Mouse (Mus musculus): ENCODE data around the gene Gal3st4. TPM values are rescaled to one million over a fixed set of nuclear protein-coding genes. Genes with fewer than 3 reads are reported as not detected.

The Gal3st4 gene
- polyA plus RNA-seq, 1 experiment: 0.10 TPM

- peaks cover 3% of the 10 kb centered on the region for H3K36me3 ChIP-seq (ENCODE audit: control insufficient read depth, insufficient read depth, low read length)
- no peak overlapping the region for H3K27ac ChIP-seq (ENCODE audit: control insufficient read depth, insufficient read depth, low read depth, low read length)
- TF ChIP-seq POLR2A (IDR thresholded peaks at IDR 0.05; ENCODE audit: control insufficient read depth, low read depth, low read length): no peak
- TF ChIP-seq CTCF (IDR thresholded peaks at IDR 0.05; ENCODE audit: control insufficient read depth, insufficient read depth, insufficient replicate concordance, low read depth, low read length): no peak
- no peak overlapping the region for H3K4me3 ChIP-seq (ENCODE audit: control insufficient read depth, low read depth, low read length)
- peaks cover 6% of the 10 kb centered on the region for H3K4me1 ChIP-seq (ENCODE audit: control insufficient read depth, insufficient read depth, low read length)
- no peaks in the 10 kb centered on the region for H3K27me3 ChIP-seq (ENCODE audit: control insufficient read depth, insufficient read depth, low read length)
Observed at GRCm38 (mm10) chr5:138256966-138257584, 15.6 kb downstream of the Gal3st4 start.

DNA sequence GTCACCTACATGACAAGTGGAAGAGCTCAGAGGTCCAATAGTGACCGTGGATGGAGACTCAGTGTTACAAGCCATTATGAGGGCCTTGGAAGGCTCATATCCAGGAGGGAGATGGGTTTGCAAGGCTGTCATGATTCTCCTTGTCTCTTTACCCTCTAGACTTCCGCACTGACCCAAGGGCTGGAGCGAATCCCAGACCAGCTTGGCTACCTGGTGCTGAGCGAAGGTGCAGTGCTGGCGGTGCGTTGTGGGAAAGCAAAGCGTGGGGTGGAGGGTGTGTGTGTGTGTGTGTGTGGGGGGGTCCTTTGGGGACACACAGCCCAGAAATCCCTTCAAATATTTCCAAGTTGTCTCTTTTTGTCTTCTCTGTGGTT, 16.6 kb downstream of the Gal3st4 start:
- no peaks in the 10 kb centered on the region for H3K36me3 ChIP-seq (ENCODE audit: control insufficient read depth, insufficient read depth, low read length)
- peak overlapping the region; percentile 74; the same call in 1 of the 2 replicates for H3K27ac ChIP-seq (ENCODE audit: control insufficient read depth, insufficient read depth, low read depth, low read length)

DNA sequence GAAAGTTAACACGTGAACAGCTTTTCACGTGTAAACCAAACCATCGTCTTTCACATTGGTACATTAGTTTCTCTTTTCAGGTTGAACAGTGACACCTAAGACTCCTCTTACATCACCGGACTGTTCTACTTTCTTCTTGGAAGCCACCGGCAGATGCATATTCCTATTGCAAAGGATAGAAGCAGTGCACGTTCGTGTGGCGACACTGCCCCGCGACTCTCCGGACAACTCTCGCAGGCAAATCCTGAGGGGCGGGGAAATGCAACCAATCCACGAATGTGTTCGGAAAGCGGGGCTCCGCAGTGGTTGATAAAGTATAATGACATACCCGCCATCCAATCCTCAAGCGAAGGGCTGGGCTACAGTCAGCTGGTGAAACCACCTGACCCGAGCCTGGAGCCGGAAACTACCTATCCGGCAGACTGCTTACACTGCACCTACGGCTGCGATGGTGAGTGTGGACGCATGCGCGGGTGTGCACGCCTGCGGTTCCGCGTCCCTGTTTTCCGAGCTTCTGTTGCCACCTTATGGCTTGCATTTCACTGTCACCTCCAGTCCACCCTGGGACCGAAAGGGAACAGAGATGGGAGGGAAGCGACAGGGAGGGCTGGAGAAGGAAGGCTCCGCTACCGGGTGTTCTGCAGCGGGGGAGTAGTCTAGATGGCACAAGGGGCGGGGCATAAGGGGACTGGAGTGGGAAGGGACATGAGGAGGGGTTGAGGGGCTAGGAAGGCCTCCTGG, 17.1 kb downstream of the Gal3st4 start, which contains the start of gene Lamtor4:
Gene Lamtor4, plus strand, starts transcription at position 130 of the 741 bp plus-strand sequence.
- no peaks in the 10 kb centered on the region for H3K27me3 ChIP-seq (ENCODE audit: control insufficient read depth, insufficient read depth, low read length)
- H3K4me1 ChIP-seq (ENCODE audit: control insufficient read depth, insufficient read depth, low read length): peaks cover 6% of the 10 kb centered on the region
- peak within 1 kb of the TSS; percentile 74 for H3K27ac ChIP-seq (ENCODE audit: control insufficient read depth, insufficient read depth, low read depth, low read length)
- no peaks in the 10 kb centered on the region for H3K36me3 ChIP-seq (ENCODE audit: control insufficient read depth, insufficient read depth, low read length)
- TF ChIP-seq CTCF (IDR thresholded peaks at IDR 0.05; ENCODE audit: control insufficient read depth, insufficient read depth, insufficient replicate concordance, low read depth, low read length) (peak; percentile 19; the same call in 1 of the 2 replicates), POLR2A (IDR thresholded peaks at IDR 0.05; ENCODE audit: control insufficient read depth, low read depth, low read length) (peak; percentile 73)
- H3K4me3 ChIP-seq (ENCODE audit: control insufficient read depth, low read depth, low read length): peak within 1 kb of the TSS; percentile 95

More for the DNA sequence above, 16.6 kb downstream of the Gal3st4 start:
- peaks cover 6% of the 10 kb centered on the region for H3K4me1 ChIP-seq (ENCODE audit: control insufficient read depth, insufficient read depth, low read length)
- peak overlapping the region; percentile 95 for H3K4me3 ChIP-seq (ENCODE audit: control insufficient read depth, low read depth, low read length)
- no peaks in the 10 kb centered on the region for H3K27me3 ChIP-seq (ENCODE audit: control insufficient read depth, insufficient read depth, low read length)
- TF ChIP-seq CTCF (IDR thresholded peaks at IDR 0.05; ENCODE audit: control insufficient read depth, insufficient read depth, insufficient replicate concordance, low read depth, low read length) (no peak), POLR2A (IDR thresholded peaks at IDR 0.05; ENCODE audit: control insufficient read depth, low read depth, low read length) (no peak)

GRCm38 (mm10) chr5:138253061-138253460, 19.6 kb downstream of the Gal3st4 start:
- Histone ChIP-seq H3K4me3 (ENCODE audit: control insufficient read depth, low read depth, low read length) (no peak overlapping the region), H3K36me3 (ENCODE audit: control insufficient read depth, insufficient read depth, low read length) (no peaks in the 10 kb centered on the region), H3K27me3 (ENCODE audit: control insufficient read depth, insufficient read depth, low read length) (no peaks in the 10 kb centered on the region), H3K27ac (ENCODE audit: control insufficient read depth, insufficient read depth, low read depth, low read length) (no peak overlapping the region), H3K4me1 (ENCODE audit: control insufficient read depth, insufficient read depth, low read length) (peaks cover 6% of the 10 kb centered on the region)
- no peak for TF ChIP-seq CTCF (IDR thresholded peaks at IDR 0.05; ENCODE audit: control insufficient read depth, insufficient read depth, insufficient replicate concordance, low read depth, low read length)
- no peak for TF ChIP-seq POLR2A (IDR thresholded peaks at IDR 0.05; ENCODE audit: control insufficient read depth, low read depth, low read length)

- no peaks in the 10 kb centered on the region for H3K27me3 ChIP-seq (ENCODE audit: control insufficient read depth, insufficient read depth, low read length)
- H3K4me3 ChIP-seq (ENCODE audit: control insufficient read depth, low read depth, low read length): no peak overlapping the region
- H3K27ac ChIP-seq (ENCODE audit: control insufficient read depth, insufficient read depth, low read depth, low read length): no peak overlapping the region
- TF ChIP-seq POLR2A (IDR thresholded peaks at IDR 0.05; ENCODE audit: control insufficient read depth, low read depth, low read length) (no peak), CTCF (IDR thresholded peaks at IDR 0.05; ENCODE audit: control insufficient read depth, insufficient read depth, insufficient replicate concordance, low read depth, low read length) (no peak)
- H3K36me3 ChIP-seq (ENCODE audit: control insufficient read depth, insufficient read depth, low read length): no peaks in the 10 kb centered on the region
- H3K4me1 ChIP-seq (ENCODE audit: control insufficient read depth, insufficient read depth, low read length): peaks cover 5% of the 10 kb centered on the region
Observed at GRCm38 (mm10) chr5:138251144-138251543, 21.5 kb downstream of the Gal3st4 start.

DNA sequence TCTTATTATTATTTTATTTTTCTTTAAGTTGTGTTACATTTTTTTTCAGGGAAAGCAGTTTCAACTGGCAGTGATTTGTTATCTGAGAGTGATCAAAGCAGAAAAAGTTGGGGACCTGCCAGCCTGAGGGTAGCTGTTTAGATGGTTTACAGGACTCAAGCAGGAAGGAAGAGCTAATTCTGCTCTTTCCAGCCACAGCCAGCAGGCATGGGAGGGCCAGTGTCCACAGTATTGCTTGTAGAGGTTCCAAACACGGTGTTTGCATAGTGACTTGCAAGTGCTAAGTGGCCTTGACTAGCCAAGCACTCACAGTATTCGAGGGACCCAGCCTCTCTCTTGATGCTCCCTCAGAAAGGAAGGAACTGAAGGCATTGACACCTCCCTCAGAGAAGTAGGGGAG, 31.1 kb downstream of the Gal3st4 start:
- no peaks in the 10 kb centered on the region for H3K36me3 ChIP-seq (ENCODE audit: control insufficient read depth, insufficient read depth, low read length)
- H3K4me3 ChIP-seq (ENCODE audit: control insufficient read depth, low read depth, low read length): no peak overlapping the region
- H3K4me1 ChIP-seq (ENCODE audit: control insufficient read depth, insufficient read depth, low read length): no peaks in the 10 kb centered on the region
- TF ChIP-seq CTCF (IDR thresholded peaks at IDR 0.05; ENCODE audit: control insufficient read depth, insufficient read depth, insufficient replicate concordance, low read depth, low read length): no peak
- no peaks in the 10 kb centered on the region for H3K27me3 ChIP-seq (ENCODE audit: control insufficient read depth, insufficient read depth, low read length)
- no peak overlapping the region for H3K27ac ChIP-seq (ENCODE audit: control insufficient read depth, insufficient read depth, low read depth, low read length)

DNA sequence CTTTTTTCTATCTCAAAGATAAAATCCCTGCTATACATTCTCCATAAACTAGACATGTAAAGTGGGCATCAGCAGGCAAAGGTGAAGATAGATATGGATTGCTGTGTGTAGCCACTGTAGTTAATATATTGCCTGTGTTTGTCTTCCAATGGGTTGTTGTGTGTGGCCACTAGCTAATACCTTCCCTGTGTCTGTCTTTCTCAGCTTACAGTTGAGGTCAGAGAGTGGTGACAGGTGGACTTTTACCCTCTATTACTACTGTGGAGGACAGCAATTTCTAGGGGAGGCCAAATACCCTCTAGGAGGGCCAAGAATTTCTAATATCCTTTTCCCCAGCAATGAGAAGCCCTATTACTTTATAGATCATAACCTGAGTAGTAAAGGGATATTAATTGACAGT, 38.4 kb downstream of the Gal3st4 start:
- no peak overlapping the region for H3K4me3 ChIP-seq (ENCODE audit: control insufficient read depth, low read depth, low read length)
- no peak for TF ChIP-seq POLR2A (IDR thresholded peaks at IDR 0.05; ENCODE audit: control insufficient read depth, low read depth, low read length)
- TF ChIP-seq CTCF (IDR thresholded peaks at IDR 0.05; ENCODE audit: control insufficient read depth, insufficient read depth, insufficient replicate concordance, low read depth, low read length): no peak

More for the DNA sequence above, 38.4 kb downstream of the Gal3st4 start:
- no peaks in the 10 kb centered on the region for H3K4me1 ChIP-seq (ENCODE audit: control insufficient read depth, insufficient read depth, low read length)
- no peak overlapping the region for H3K27ac ChIP-seq (ENCODE audit: control insufficient read depth, insufficient read depth, low read depth, low read length)
- H3K27me3 ChIP-seq (ENCODE audit: control insufficient read depth, insufficient read depth, low read length): no peaks in the 10 kb centered on the region
- H3K36me3 ChIP-seq (ENCODE audit: control insufficient read depth, insufficient read depth, low read length): no peaks in the 10 kb centered on the region

Measured in testis, adult 2 months (tissue).